Mouse (Mus musculus) macrophage (primary cell): Measurements from ENCODE around the gene U90926. TPM values are rescaled to one million over a fixed set of nuclear protein-coding genes. Genes with fewer than 3 reads are reported as not detected.
"Not testable (repeated sequence)": the region's sequence is repeated elsewhere in the genome, so short reads cannot be mapped to it uniquely, and the experiment has no call there.

Source experiments
- H3K27ac ChIP-seq: fragments of 350-480 bp; formaldehyde crosslinking; 2 replicates; pipeline ENCODE4 v1.9.0; 2021
- H3K36me3 ChIP-seq: fragments of 350-480 bp; formaldehyde crosslinking; 2 replicates; pipeline ENCODE4 v1.9.0; 2021; ENCODE audit errors: inconsistent target
- H3K4me3 ChIP-seq: fragments of 350-480 bp; formaldehyde crosslinking; 2 replicates; pipeline ENCODE4 v1.9.0; 2021; ENCODE audit errors: inconsistent target
- H3K79me2 ChIP-seq: fragments of 350-480 bp; formaldehyde crosslinking; 2 replicates; pipeline ENCODE4 v1.9.0; 2021; ENCODE audit errors: inconsistent target
- WGBS: methylation state at CpG from one replicate; pipeline ENCODE4 v1.1.7; 2026; ENCODE audit warnings: inconsistent platforms; ENCODE audit not compliant: missing documents; 5-methylcytosine and 5-hydroxymethylcytosine counted together
- polyA plus RNA-seq: library from polyadenylated mRNA; stranded (reverse); fragments of 250-400 nt; gene quantifications from 3 replicates; pipeline ENCODE4 v1.2.4, GENCODE M21; 2018; ENCODE audit warnings: inconsistent platforms

The U90926 gene
- polyA plus RNA-seq, 1 experiment from 2014 or later: not detected

DNA sequence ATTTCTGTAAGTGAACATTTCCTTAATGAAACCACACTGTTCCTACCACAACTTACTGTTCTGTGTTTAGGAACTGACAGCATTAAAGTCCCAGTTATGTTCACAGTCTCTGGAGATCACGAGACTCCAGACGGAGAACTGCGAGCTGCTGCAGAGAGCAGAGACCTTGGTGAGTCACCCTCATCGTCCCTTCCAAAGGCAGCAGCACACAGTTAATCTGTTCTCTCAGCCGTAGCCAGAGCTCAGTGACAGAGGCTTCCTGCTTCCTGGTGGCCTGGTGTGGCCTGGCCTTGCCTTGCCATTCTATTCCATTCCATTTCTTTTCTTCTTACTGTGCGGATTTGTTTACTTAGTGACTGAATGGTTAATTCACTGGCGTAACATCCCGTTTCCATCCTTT is 16.9 kb downstream of the U90926 start:
- 88% methylated on average over 8 of the region's 8 CpGs for WGBS
- H3K27ac ChIP-seq: no peak overlapping the region
- no peak overlapping the region for H3K4me3 ChIP-seq
- H3K79me2 ChIP-seq: no peaks in the 10 kb centered on the region
- peaks cover 87% of the 10 kb centered on the region for H3K36me3 ChIP-seq

- 96% methylated on average over 15 of the region's 15 CpGs for WGBS
- Histone ChIP-seq H3K79me2 (no peaks in the 10 kb centered on the region), H3K36me3 (peaks cover 91% of the 10 kb centered on the region), H3K4me3 (no peak overlapping the region), H3K27ac (no peak overlapping the region)
These were observed 18.1 kb downstream of the U90926 start for GRCm38 (mm10) chr5:92196895-92197811.

DNA sequence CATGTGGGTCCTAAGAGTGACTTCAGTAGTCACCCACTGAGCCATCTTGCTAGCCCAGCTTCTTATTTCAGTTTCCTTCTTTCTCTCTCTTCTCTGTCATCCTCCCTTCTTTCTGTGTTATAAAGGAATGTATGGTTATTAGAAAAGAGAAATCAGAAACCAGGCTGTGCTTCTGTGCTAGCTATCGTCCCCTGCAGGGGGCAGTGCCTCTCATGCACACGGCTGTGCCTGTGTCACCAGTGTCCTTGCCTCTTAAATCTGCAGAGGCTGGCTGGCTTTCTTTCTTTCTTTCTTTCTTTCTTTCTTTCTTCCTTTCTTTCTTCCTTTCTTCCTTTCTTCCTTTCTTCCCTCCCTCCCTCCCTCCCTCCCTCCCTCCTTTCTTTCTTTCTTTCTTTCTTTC is 19.5 kb downstream of the U90926 start:
- peaks cover 84% of the 10 kb centered on the region for H3K36me3 ChIP-seq
- H3K4me3 ChIP-seq, H3K79me2 ChIP-seq, H3K27ac ChIP-seq: not testable (repeated sequence)
- 70% methylated on average over 2 of the region's 2 CpGs for WGBS

GRCm38 (mm10) chr5:92188881-92189483 is 26.2 kb downstream of the U90926 start:
- 91% methylated on average over 7 of the region's 7 CpGs for WGBS
- H3K79me2 ChIP-seq: no peaks in the 10 kb centered on the region
- no peak overlapping the region for H3K4me3 ChIP-seq
- H3K27ac ChIP-seq: no peak overlapping the region
- H3K36me3 ChIP-seq: peaks cover 75% of the 10 kb centered on the region

GRCm38 (mm10) chr5:92183071-92183830 is 32.0 kb downstream of the U90926 start:
- WGBS: 91% methylated on average over 8 of the region's 8 CpGs
- Histone ChIP-seq H3K4me3 (no peak overlapping the region), H3K36me3 (peaks cover 77% of the 10 kb centered on the region), H3K27ac (no peak overlapping the region), H3K79me2 (no peaks in the 10 kb centered on the region)

DNA sequence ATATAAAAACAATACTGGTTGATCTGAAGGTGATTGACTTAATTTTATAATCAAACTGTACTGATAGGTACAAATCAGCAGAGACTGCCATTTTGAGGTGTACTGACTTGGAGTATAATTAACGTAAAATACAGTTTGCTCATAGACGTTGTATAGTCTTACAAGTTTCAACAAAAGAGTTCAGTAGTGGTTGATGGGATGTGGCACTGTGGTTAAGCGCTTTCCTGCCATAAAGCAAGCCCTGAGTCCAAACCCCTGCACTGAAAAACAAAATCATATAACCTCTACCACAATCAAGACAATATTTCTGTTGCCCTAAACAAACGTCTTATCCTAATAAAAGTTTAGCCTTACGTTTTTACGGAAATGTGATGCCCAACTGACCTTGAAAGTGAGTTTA is 49.2 kb downstream of the U90926 start:
- WGBS: 84% methylated on average over 6 of the region's 6 CpGs
- Histone ChIP-seq H3K4me3 (no peak overlapping the region), H3K27ac (no peak overlapping the region), H3K79me2 (no peaks in the 10 kb centered on the region; the same call in 1 of the 2 replicates), H3K36me3 (peaks cover 42% of the 10 kb centered on the region)

Other genes with a start within 250 kb of the U90926 start
- gene Odaph, start 227.9 kb downstream of the U90926 start, polyA plus RNA-seq: not detected in 3 replicates
- 2.2 to 3.1 TPM (median 3.1 TPM) in 3 replicates for gene Cdkl2, start 171.5 kb downstream of the U90926 start, polyA plus RNA-seq
- gene G3bp2, start 131.7 kb downstream of the U90926 start, polyA plus RNA-seq: 76.9 to 105 TPM (median 87.9 TPM) in 3 replicates
- 47.9 to 67.1 TPM (median 62.5 TPM) in 3 replicates for gene Uso1, start 77.5 kb downstream of the U90926 start, polyA plus RNA-seq
- 0.19 TPM in 1 of 3 replicates, not detected in the others for gene Ppef2, start 40.9 kb upstream of the U90926 start, polyA plus RNA-seq
- 7.7 to 41.0 TPM (median 19.5 TPM) in 3 replicates for gene Naaa, start 62.8 kb upstream of the U90926 start, polyA plus RNA-seq
- gene Sdad1, start 95.1 kb upstream of the U90926 start, polyA plus RNA-seq: 7.9 to 11.2 TPM (median 8.9 TPM) in 3 replicates
- gene Cxcl9, start 112.7 kb upstream of the U90926 start, polyA plus RNA-seq: 0.69 to 2.3 TPM (median 1.8 TPM) in 3 replicates
- not detected in 3 replicates for gene Art3, start 116.4 kb upstream of the U90926 start, polyA plus RNA-seq
- 29.8 to 324 TPM (median 31.4 TPM) in 3 replicates for gene Cxcl10, start 133.5 kb upstream of the U90926 start, polyA plus RNA-seq
- gene Nup54, start 219.8 kb upstream of the U90926 start, polyA plus RNA-seq: 13.2 to 22.7 TPM (median 15.8 TPM) in 3 replicates